Mouse (Mus musculus): Measurements from ENCODE around the gene Hist3h2ba.

Hist3h2ba gene

GRCm38 (mm10) chr11:58948542-58949479, at the start of gene Hist3h2ba:
TSS of gene Hist3h2ba (plus strand) at chr11:58948920.
- no peak for DNase-seq (ENCODE audit: low spot score)

DNA sequence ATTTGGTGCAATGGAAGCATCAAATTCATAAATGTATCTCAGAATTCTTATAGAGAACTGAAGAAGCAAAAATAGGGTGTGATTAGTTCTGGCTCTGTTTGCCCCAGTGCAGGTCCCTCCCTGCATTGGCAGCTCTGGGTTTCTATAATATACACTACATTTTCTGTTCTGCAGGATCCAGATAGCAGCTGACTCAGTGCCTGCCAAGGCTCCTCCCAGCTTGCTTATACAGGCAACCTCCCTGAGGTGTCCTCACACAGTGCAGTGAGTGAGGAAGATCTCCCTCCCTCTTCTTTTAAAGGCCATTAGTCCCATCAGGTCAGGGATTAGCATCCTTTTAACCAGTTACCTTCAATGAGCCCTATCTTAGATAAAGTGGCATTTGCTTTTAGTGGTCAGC, 47.6 kb upstream of the Hist3h2ba start:
- no peak for DNase-seq (ENCODE audit: low spot score)

- DNase-seq (ENCODE audit: low spot score): peak; percentile 95
Observed at GRCm38 (mm10) chr11:58903511-58904409, 45.0 kb upstream of the Hist3h2ba start, which contains the start of gene Zfp39. TSS of gene Zfp39 (minus strand) at chr11:58904225.

DNA sequence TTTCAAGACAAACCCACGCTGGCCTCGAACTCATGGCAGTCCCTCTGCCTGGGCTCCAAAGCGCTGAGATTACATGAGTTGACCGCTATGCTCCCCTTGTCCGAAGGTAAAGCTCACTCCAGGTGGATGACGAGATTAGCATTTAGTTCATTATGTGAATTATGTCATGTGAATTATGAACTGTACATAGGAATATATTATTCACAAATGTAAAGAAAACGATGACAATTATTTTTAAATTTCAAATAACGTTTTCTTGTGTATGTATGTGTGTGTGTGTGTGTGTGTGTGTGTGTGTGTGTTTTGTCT, 44.4 kb upstream of the Hist3h2ba start:
- no peak for DNase-seq (ENCODE audit: low spot score)

GRCm38 (mm10) chr11:58904838-58905237, 43.9 kb upstream of the Hist3h2ba start:
- DNase-seq (ENCODE audit: low spot score): no peak

DNA sequence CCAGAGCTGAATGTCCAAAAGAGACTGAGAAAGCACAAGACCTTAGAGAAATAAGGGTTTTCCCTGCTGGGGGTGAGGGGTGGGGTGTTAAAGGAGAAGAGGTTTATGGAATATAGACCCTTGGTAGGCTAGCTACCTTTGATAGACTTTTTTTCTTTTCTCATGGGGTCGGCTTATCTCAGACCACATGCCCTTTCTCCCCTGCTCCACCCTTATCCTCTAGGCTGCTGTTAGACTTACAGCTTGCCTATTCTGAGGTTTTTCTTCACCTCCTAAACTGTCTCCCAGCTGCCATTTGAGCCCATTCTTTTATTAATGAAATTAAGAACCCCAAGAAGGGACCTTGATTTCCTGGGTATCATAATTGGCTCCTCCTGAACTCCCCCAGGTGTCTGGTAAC, 34.9 kb upstream of the Hist3h2ba start:
- DNase-seq (ENCODE audit: low spot score): no peak

- DNase-seq (ENCODE audit: low spot score): no peak
Observed at GRCm38 (mm10) chr11:58914461-58915028, 34.2 kb upstream of the Hist3h2ba start.

GRCm38 (mm10) chr11:58916879-58917744, 31.6 kb upstream of the Hist3h2ba start:
- DNase-seq (ENCODE audit: low spot score): no peak

DNA sequence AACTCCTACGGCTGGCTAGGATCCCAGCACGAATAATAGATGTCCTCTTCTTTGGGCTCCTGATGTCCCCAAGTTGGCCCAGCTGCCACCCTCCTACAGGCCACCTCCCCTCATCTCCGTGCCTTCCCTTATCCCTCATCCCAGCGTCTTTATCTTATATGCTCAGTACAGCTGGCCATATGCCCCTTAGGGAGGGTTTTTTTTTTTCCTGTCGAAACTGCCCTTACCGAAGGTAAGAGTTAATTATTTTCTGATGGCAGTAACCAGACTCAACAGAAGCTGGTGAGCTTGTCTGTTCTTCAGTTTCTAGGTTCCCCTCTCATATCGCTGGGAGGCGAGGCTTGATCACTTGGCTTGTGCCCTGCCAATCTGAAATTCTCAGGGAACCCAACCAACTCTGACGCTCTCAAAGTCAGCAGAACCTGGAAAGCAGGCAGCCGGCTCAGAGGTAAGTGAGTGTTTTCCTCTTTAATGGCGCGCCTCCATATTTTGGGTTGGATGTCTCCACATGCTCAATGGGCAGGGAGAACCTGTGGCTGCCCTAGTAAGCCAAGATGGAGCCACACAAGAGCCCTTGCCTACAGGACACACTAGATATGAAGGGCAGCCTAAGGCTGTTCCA, 30.9 kb upstream of the Hist3h2ba start, which contains the start of gene Btnl10:
Gene Btnl10, plus strand, starts transcription at position 164 of the 622 bp plus-strand sequence.
- no peak for DNase-seq (ENCODE audit: low spot score)

- DNase-seq (ENCODE audit: low spot score): no peak
Observed at GRCm38 (mm10) chr11:58918759-58919158, 30.0 kb upstream of the Hist3h2ba start.

GRCm38 (mm10) chr11:58922420-58922819, 26.3 kb upstream of the Hist3h2ba start:
- no peak for DNase-seq (ENCODE audit: low spot score)

DNA sequence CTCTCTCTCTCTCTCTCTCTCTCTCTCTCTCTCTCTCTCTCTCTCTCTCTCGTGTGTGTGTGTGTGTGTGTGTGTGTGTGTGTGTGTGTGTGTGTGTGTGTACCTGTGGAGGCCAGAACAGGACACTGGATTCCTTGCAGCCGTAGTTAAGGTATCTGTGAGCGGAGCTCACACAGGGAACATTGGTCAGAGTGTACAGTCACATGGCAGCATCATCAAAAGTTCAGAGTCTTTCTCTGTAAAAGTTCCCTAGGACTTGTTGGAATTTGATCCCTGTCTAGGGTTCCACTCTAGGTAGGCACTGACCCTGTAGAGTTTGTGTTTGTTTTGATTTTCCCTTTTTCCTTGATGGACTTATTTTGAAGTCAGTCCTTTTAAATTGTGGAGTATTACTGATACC, 22.1 kb upstream of the Hist3h2ba start:
- DNase-seq (ENCODE audit: low spot score): no peak

GRCm38 (mm10) chr11:58927053-58927452, 21.7 kb upstream of the Hist3h2ba start:
- DNase-seq (ENCODE audit: low spot score): no peak

DNA sequence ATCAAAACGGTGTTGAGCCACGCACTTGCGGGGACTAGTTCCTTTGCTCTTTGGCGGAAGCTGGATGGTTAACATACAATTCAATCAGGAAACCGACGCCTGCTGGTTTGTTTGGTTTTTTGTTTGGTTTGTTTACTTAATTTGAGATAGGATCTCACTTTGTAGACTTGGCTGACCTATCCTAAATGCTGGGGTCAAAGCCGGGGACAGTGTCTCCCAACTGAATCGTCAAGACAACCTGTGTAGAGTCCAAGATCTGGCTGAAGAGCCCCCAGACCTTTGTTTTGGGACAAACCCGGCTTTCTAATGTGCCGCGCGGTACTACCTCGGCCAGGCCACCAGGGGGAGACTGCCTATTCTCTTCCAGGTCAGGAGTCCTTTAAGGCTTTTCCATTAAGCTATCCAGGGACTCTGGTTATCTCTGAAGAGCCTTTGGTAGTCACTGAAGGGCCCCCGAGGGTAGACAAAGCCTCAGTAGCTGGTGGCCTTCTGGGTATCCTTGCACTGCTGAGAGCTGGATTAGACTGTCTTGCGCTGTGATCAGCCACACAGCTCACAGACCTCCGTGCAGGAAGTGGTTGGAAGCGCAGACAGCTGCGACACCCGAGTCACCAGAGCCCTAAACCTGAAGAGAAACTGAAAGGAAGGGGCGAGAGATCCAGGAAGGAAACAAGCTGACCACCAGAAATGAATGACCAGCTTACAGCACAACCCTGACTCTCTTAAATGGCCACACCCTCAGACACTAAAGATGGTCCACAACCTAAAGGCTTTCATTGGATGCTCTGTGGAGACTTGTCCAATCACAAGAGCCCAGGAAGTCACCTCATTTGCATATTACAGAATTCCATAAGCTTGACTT, 20.7 kb upstream of the Hist3h2ba start:
- DNase-seq (ENCODE audit: low spot score): no peak

GRCm38 (mm10) chr11:58929055-58929454, 19.7 kb upstream of the Hist3h2ba start:
- DNase-seq (ENCODE audit: low spot score): no peak

GRCm38 (mm10) chr11:58929641-58930040, 19.1 kb upstream of the Hist3h2ba start:
- no peak for DNase-seq (ENCODE audit: low spot score)

- DNase-seq (ENCODE audit: low spot score): no peak
Observed at GRCm38 (mm10) chr11:58930254-58930653, 18.5 kb upstream of the Hist3h2ba start.

GRCm38 (mm10) chr11:58931576-58931975, 17.1 kb upstream of the Hist3h2ba start:
- no peak for DNase-seq (ENCODE audit: low spot score)

DNA sequence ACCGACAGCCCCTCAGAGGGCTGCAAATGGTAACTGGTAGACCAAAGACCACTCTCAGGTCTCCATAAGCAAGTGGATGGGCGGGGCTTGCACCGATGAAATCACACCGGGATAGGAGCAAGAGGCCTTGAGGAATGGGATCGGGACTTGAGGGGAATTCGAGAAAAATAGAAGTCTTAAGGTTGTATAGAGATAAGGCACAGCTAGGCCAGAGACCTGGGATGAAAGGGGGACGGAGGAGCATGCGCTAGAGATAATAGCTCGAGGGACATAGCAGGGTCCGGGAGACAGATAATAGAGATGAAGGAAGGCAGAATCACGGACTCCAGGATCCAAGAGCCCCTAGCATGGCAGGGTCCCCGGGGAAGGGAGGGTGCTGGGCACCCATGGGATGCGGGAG, 10.8 kb upstream of the Hist3h2ba start:
- no peak for DNase-seq (ENCODE audit: low spot score)
